In genomic region chr2:172552666-172553065, GRCm38 (mm10) we compare ENCODE assay signal across 25 mouse cellular contexts. TPM values are rescaled to one million over a fixed set of nuclear protein-coding genes. Genes with fewer than 3 reads are reported as not detected.
DNase-seq lines count a peak whose midpoint lies in the region; ATAC-seq lines count a peak whose summit lies in the region.
"Had no signal": no experiment of that assay in that cellular context is flagged by ENCODE, and none has a peak within 500 bp of the region (broad histone marks: within the 10 kb centered on the region; RNA-seq: fewer than 3 reads in every experiment).

No protein-coding gene starts in this region.

- DNase-seq in midbrain, embryonic 11.5 days (ENCODE audit: low spot score, missing footprints): peak; percentile 95
- peak; percentile 47 for DNase-seq in retina, embryonic 14.5 days (ENCODE audit: low spot score)
- no peak for DNase-seq in spleen, postnatal 36 days (ENCODE audit: low spot score in 2 of 2)
- DNase-seq in cerebellum, adult 11 months: no peak
- DNase-seq: adrenal gland, adult 2 months; cerebellum, adult 9-11 months; gastrocnemius, adult 2 months; heart, postnatal 14 days; right cerebral cortex, adult 18-20 months; thymus, adult 18-20 months; thymus, postnatal 4 days had no signal

- no peak overlapping the region for H3K4me3 ChIP-seq in midbrain, embryonic 11.5 days (ENCODE audit: low read depth, low read length)
- H3K4me3 ChIP-seq in midbrain, embryonic 15.5 days: no peak overlapping the region
- peak overlapping the region; percentile 21 for H3K4me3 ChIP-seq in embryonic facial prominence, embryonic 12.5 days
- H3K4me3 ChIP-seq in forebrain, embryonic 13.5 days: peak overlapping the region; percentile 59
- H3K4me3 ChIP-seq: gastrocnemius, adult 2 months; hindbrain, embryonic 13.5 days; kidney, embryonic 15.5 days; liver, embryonic 15.5 days; megakaryocyte, embryonic 14.5 days had no signal

- peaks cover 92% of the 10 kb centered on the region for H3K27me3 ChIP-seq in midbrain, embryonic 11.5 days (ENCODE audit: control insufficient read depth, insufficient read depth, low read length)
- H3K27me3 ChIP-seq in midbrain, embryonic 15.5 days (replicated peaks): peaks cover 87% of the 10 kb centered on the region
- H3K27me3 ChIP-seq in embryonic facial prominence, embryonic 12.5 days: peaks cover 73% of the 10 kb centered on the region
- H3K27me3 ChIP-seq in forebrain, embryonic 13.5 days: peaks cover 87% of the 10 kb centered on the region

- H3K36me3 ChIP-seq in midbrain, embryonic 11.5 days (ENCODE audit: control insufficient read depth, insufficient read depth, low read length): no peaks in the 10 kb centered on the region
- no peaks in the 10 kb centered on the region for H3K36me3 ChIP-seq in midbrain, embryonic 15.5 days (replicated peaks)
- no peaks in the 10 kb centered on the region for H3K36me3 ChIP-seq in embryonic facial prominence, embryonic 12.5 days
- 0 out of 2 replicates have a peak, but pooled peaks cover 9% of the 10 kb centered on the region for H3K36me3 ChIP-seq in forebrain, embryonic 13.5 days (ENCODE audit: poor library complexity, severe bottlenecking)
- H3K36me3 ChIP-seq: hindbrain, embryonic 13.5 days; kidney, embryonic 15.5 days; limb, embryonic 15.5 days; liver, embryonic 15.5 days had no signal

- no peak overlapping the region for H3K4me2 ChIP-seq in midbrain, embryonic 11.5 days
- H3K4me2 ChIP-seq in midbrain, embryonic 15.5 days: no peak overlapping the region
- H3K4me2 ChIP-seq in embryonic facial prominence, embryonic 12.5 days (replicated peaks): peak overlapping the region; percentile 66
- H3K4me2 ChIP-seq in forebrain, embryonic 13.5 days: peak overlapping the region; percentile 77
- H3K4me2 ChIP-seq: heart, embryonic 11.5 days; hindbrain, embryonic 13.5 days; kidney, embryonic 15.5 days; liver, embryonic 15.5 days had no signal

- H3K9ac ChIP-seq in midbrain, embryonic 11.5 days (ENCODE audit: low read length): no peak overlapping the region
- H3K9ac ChIP-seq in midbrain, embryonic 15.5 days: no peak overlapping the region
- H3K9ac ChIP-seq in embryonic facial prominence, embryonic 12.5 days: no peak overlapping the region
- H3K9ac ChIP-seq in forebrain, embryonic 13.5 days: peak overlapping the region; percentile 77
- H3K9ac ChIP-seq: hindbrain, embryonic 13.5 days; kidney, embryonic 15.5 days; limb, embryonic 15.5 days; liver, embryonic 15.5 days had no signal

- H3K9me3 ChIP-seq in midbrain, embryonic 11.5 days (ENCODE audit: control insufficient read depth, low read length): no peaks in the 10 kb centered on the region
- H3K9me3 ChIP-seq in midbrain, embryonic 15.5 days: no peaks in the 10 kb centered on the region
- H3K9me3 ChIP-seq in embryonic facial prominence, embryonic 12.5 days: no peaks in the 10 kb centered on the region
- no peaks in the 10 kb centered on the region for H3K9me3 ChIP-seq in forebrain, embryonic 13.5 days (replicated peaks)
- H3K9me3 ChIP-seq: hindbrain, embryonic 13.5 days; kidney, embryonic 15.5 days; limb, embryonic 15.5 days; liver, embryonic 15.5 days; megakaryocyte, embryonic 14.5 days had no signal

- ATAC-seq in midbrain, embryonic 11.5 days (ENCODE audit: low FRiP score): no peak
- ATAC-seq in midbrain, embryonic 15.5 days (replicated peaks): no peak
- no peak for ATAC-seq in embryonic facial prominence, embryonic 12.5 days (ENCODE audit: insufficient number of reproducible peaks, insufficient read depth, low FRiP score, low TSS enrichment)
- ATAC-seq in forebrain, embryonic 13.5 days: no peak
- no peak for ATAC-seq in activated CD4-positive, CD25-positive, alpha-beta regulatory T cell, adult 4 months
- ATAC-seq: intestine, embryonic 16.5 days; lung, postnatal 0 days; midbrain, embryonic 16.5 days had no signal

- no peak overlapping the region for H3K27ac ChIP-seq in midbrain, embryonic 11.5 days (ENCODE audit: low read depth, low read length)
- no peak overlapping the region for H3K27ac ChIP-seq in midbrain, embryonic 15.5 days
- no peak overlapping the region for H3K27ac ChIP-seq in embryonic facial prominence, embryonic 12.5 days
- peak overlapping the region; percentile 51; the same call in 1 of the 2 replicates for H3K27ac ChIP-seq in forebrain, embryonic 13.5 days
- H3K27ac ChIP-seq: gastrocnemius, adult 2 months; hindbrain, embryonic 13.5 days; kidney, embryonic 15.5 days; limb, embryonic 15.5 days; liver, embryonic 15.5 days had no signal

- WGBS in midbrain, embryonic 11.5 days: 0% methylated on average over 6 of the region's 6 CpGs
- WGBS in midbrain, embryonic 15.5 days: under 1% methylated on average over 6 of the region's 6 CpGs
- WGBS in embryonic facial prominence, embryonic 12.5 days: 4% methylated on average over 6 of the region's 6 CpGs
- WGBS in forebrain, embryonic 13.5 days: under 1% methylated on average over 6 of the region's 6 CpGs

- peaks cover 28% of the 10 kb centered on the region for H3K4me1 ChIP-seq in midbrain, embryonic 11.5 days (ENCODE audit: control insufficient read depth, insufficient read depth, low read length)
- peaks cover 29% of the 10 kb centered on the region for H3K4me1 ChIP-seq in midbrain, embryonic 15.5 days
- peaks cover 45% of the 10 kb centered on the region for H3K4me1 ChIP-seq in embryonic facial prominence, embryonic 12.5 days
- H3K4me1 ChIP-seq in forebrain, embryonic 13.5 days: peaks cover 69% of the 10 kb centered on the region

RNA-seq across cellular contexts. Expression of gene Tfap2c, which starts 3.3 kb away (rescaled TPM):
- 2.8 and 4.5 TPM in 2 replicates for polyA plus RNA-seq in midbrain, embryonic 11.5 days (2014; fragmentation: Nextera tagmentation; extraction: Ambion mirVana)
- 0.34 and 0.79 TPM in 2 replicates for polyA plus RNA-seq in midbrain, embryonic 15.5 days (2015; fragmentation: Nextera tagmentation; extraction: Ambion mirVana)
- 15.4 and 16.0 TPM in 2 replicates for polyA plus RNA-seq in embryonic facial prominence, embryonic 12.5 days (2016; fragmentation: Nextera tagmentation; extraction: Ambion mirVana)
- 35.1 and 35.4 TPM in 2 replicates for polyA plus RNA-seq in forebrain, embryonic 13.5 days (2015; fragmentation: Nextera tagmentation; extraction: Ambion mirVana)
- polyA plus RNA-seq in activated CD4-positive, CD25-positive, alpha-beta regulatory T cell, adult 4 months (2017; shearing (Covaris generic)): not detected
- polyA plus RNA-seq: adrenal gland, adult 2 months; liver, embryonic 15.5 days; lung, postnatal 0 days; small intestine, adult 2 months had no signal

Comparison
In these comparisons a context has a peak if more than half of its experiments do, and no peak if none do; other contexts are left out.
1. DNase-seq: peak in midbrain, embryonic 11.5 days (single experiment) and retina, embryonic 14.5 days (single experiment); none in spleen, postnatal 36 days (0 of 2) and cerebellum, adult 11 months (single experiment).
2. H3K4me2 ChIP-seq: peak in embryonic facial prominence, embryonic 12.5 days (single experiment) and forebrain, embryonic 13.5 days (single experiment); none in midbrain, embryonic 11.5 days (single experiment) and midbrain, embryonic 15.5 days (single experiment).
3. H3K4me3 ChIP-seq: peak in embryonic facial prominence, embryonic 12.5 days (single experiment) and forebrain, embryonic 13.5 days (single experiment); none in midbrain, embryonic 11.5 days (single experiment) and midbrain, embryonic 15.5 days (single experiment).